Mouse (Mus musculus): ENCODE data around the gene Fyn.

Fyn gene

DNA sequence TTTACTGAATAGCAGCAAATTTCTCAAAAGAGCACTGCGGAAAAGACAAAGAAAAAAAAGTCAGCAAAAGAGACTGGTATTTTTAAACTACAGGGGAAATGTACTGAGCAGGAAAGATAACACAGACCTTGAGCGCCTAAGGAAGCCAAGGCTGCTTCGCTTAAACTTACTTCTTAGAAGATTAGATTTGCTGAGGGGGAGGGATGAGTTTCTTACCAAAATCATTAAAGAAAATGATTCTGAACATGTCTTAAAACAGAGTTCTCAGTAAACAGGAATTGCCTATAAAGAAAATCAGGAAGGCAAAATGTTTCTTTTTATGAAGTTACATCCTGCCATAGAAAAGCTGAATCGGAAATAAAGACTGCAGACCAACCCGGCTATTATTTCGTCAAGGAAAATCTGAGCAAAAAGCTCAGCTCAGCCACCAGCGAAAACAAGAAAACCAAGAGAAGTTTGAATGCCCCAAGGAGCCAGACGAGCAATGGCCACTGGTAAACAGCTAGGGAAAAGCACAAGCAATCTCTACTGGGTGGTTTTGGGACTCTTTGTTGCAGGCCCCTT is at the start of gene Fyn:
Fyn (plus strand) TSS at position 284 of the 564 bp plus-strand sequence.
- DNase-seq: no peak

DNA sequence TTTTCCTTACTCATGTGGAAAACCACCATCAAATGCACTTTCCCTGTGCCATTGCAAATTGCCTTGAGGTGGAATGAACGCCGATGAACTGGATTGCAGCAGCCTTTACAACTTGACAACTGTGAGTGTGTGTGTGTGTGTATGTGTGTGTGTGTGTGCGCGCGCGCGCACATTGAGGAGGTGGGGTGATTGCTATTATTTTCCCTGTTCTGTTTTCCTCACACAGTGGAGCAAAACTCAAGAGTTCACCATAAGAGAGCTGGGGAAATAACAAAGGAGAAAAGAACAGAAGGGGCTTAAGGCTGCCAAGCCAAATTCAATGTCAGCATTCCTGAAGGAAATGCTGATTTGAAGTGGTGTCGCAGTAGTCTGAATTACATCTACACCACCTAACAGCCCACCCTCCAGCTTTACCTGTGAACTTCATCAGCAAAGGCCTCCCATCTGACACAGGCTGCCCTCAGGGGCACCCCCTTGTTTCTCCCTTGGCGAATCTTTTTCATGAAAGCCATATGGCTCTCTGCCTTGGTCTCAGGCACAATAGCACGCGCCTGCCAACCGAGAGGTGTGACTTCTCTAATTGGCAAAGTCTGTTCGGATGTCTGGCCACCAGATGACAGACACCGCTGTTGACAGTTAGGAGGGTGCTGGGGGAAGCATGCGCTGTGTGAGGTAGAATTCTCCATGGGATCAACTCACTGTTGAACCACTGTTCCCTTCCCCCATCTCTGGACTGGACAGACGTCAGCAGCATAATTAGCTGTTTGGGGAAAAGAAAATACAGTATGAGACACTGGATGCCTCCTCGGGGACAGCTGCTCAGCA is 47.6 kb upstream of the Fyn start:
- DNase-seq: no peak

DNA sequence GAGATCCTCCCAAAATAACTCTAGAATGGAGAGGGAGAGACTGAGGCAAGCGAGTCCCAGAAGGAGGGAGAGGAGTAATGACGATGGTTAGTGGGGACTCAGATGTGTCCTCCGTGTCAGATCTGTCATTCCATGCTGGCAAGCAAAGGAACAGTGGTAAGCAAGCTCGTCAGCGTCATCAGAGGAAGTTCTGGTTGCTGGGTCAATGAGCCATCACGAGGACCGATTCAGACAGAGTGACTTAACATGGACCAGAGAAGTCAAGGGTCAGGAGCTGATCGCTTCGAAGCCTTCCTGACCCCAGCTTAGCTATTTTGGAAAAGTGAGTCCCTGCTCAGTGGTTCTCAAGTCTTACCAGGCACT is 47.1 kb upstream of the Fyn start:
- DNase-seq: no peak

DNA sequence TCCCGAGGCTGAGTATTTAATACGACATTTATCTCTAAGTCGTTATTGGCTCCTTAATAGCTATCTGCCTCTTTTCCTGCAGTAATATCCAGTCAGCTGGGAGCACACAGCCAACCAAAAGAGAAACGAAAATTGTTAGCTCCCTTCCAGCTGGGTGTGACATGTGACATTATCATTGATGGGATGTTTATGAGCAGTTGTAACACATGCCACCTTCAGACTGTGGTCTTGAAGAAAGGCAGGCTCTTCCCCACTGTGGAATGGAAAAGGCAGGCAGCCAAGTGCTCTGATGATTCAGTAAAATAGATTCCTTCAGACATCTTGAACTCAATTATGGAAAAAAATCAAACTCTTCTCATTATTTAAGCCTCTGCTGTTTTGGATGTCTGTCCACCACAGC is 46.5 kb upstream of the Fyn start:
- no peak for DNase-seq

DNA sequence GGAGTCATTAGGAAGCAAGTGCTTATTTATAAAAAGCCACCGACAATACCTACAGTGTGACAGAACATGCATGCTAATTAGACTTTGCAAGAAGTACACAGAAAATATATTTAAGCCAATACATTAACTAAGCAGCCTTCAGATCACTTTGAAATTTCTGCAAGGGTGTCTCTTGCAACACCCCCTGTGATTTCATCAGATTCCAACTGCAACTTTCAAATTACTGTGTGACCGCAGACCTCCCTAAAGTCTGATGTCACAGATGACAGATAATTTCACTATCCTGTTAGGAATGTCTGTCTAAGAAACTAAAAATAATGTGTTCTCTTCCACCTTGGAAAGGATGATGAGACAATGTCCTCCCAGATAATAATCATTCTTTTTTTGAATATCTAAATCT is 44.4 kb upstream of the Fyn start:
- DNase-seq: no peak

DNA sequence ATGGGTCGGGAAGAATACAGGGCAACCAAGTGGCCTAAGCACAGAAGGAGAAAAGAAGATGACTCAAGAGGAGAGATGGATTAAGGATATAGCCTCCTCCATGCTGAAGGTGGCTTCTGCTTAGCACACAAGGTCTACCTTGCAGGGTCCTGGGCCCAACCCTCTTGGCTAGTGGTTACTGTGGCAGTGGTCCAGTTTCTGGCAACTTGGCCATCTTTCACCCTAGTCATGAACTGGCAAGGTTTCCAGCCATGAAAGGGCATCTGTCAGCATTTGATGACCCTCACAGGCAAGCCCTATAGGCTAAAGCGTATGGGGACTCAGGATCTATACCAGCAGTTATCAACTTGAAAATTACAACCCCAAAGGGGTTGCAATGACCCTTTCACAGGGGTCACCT is 40.0 kb upstream of the Fyn start:
- DNase-seq: no peak

DNA sequence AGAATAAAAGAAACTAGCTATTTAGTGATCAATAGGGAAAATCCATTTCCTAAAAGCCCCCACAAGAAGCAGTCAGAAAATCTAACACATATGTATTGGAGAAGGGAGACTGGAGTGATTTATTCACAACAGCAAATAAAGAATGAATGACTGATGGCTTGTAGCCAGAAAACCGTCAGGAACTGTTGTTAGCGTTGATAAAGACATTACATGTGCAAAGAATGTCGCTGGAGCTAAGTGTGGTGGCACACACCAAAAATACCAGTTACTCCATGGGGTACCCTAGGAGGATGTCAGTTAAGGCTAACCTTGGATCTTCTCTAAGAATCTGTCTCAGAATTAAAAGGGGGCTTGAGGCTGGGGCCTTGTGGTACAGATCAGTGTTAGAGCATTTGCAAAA is 34.3 kb upstream of the Fyn start:
- no peak for DNase-seq

DNA sequence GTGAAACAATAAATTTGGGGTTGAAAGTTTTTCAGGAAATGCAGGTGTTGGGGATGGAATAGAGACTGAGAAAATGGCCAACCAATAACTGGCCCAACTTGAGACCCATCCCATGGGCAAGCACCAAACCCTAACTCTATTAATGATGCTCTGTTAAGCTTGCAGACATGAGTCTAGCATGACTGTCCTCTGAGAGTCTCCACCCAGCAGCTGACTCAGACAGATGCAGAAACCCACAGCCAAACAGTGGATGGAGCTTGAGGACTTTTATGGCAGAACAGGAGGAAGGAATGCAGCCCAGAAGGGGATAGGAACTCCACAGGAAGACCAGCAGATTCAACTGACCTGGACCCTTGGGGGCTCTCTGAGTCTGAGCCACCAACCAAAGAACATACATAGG is 32.8 kb upstream of the Fyn start:
- no peak for DNase-seq

DNA sequence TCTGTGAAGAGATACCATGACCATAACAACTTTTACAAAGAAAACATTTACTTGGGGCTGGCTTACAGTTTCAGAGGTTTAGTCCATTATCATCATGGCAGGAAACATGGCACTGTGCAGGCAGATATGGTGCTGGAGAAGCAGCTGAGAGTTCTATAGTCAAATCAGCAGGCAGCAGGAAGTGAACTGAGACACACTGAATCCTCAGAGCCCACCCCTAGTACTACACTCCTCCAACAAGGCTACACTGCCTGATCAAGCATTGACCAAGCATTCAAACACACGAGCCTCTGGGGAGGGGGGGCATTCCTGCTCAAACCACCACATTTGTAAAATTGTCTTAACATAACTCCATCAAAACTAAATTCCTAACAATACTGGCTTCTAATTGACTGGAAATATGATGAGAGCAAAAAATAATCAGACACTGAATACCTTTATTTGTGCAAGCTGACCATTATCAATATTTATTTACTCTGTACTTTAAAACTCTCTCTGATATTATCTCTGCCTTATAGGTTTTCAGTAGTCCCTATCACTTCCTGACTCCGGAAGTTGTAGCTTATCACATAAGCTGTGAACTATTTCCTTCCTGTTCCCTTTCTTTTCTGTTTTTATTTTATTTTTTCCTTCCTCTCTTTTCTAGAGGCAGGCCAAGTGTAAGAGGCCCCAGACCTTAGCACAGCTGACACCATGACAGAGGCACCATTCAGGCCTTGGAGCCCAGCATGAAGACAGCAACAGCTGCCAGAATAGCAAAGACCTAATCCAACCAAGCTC is 29.3 kb upstream of the Fyn start:
- DNase-seq: peak; percentile 18

DNA sequence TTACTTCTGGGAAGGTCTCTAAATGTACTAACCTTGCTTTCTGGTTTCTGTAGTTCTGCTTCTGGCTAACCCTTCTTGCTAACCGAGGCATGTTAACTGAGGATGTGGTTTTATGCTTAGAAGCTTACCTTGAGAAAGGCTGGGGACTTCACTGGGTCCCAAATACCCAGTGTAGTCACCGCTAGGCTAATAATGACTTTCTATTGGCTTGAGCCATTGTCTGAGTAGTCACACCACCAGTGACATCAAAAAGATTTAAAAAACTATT is 28.8 kb upstream of the Fyn start:
- no peak for DNase-seq

DNA sequence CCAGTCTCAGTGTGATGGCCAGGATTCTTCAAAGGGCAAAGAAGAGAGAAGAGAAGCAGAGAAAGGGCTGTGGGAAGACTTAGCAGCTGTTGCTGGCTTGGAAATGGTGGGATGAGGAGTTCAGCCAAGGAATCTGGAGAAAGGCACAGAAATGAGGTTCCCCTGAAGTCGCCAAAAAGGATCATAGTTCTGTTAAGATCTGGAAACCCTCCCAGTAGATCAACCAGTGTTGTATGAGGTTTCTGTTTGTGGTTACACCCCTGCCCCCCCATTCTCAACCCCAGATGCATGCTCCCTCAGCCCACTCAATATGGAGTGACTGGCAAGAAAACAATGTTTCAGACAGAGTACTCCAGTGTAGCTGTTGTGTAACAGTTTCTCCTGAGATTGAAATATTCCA is 25.1 kb upstream of the Fyn start:
- DNase-seq: peak; percentile 16

DNA sequence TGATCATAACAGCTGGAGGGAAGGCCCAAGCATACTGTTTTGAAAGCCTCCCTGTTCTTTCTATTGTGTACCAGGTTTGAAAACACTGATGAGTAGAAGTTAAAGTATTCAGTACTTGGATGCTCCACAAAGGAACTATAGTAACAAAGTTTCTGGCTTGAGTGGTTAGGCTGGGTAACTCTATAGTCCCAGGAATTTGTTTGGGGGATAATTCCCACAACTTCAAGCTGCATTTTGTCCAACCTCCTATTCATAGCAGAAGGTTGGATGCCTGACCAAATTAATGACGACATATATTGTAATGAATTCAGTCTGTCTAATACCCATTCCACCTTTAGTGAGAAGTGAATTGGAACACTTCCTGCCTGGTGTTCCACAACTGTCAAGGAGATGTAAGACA is 22.7 kb upstream of the Fyn start:
- no peak for DNase-seq

DNA sequence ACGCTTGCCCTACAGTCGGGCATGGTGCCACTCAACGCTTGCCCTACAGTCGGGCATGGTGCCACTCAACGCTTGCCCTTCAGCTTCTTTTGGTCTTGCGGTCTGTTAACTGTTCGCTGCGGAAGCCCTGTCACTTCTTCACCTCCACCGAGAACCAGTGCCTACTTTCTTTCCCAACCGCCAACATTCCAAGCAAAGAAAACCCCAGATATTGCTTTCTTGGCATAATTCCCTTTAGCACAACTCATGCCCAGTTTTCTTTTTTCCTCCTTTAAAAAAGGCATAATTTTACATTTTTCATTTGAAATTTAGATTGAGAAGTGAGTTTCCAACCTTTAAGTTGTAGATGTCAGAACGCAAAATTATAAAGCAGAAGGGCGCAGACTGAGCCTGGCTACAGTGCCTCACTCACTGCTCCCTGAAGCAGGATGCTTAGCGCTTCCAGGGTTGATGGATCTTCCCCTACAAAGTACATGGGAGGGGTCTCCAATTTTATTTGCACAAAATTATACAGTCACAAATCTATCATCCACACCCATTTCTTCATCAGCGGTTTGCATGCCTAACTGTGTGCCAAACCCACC is 18.8 kb upstream of the Fyn start:
- no peak for DNase-seq

DNA sequence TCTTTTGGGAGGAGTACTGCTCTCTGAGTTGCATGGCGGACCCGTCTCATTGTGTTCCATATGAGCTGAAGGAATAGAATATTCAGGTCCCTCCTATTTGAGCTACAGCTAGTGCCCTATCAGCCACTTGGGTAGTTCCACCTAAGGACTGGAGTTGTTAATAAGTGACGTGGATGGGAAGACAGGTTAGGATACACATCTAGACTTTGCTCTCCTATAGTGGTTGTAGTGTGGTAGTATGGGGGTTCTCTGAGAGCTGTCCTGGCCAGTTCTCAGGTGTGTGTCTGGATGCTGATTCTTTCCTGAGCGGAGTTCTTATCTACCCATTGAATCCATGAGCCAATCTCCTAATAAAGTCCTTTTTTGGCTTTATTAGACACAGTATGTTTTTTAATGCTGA is 4.5 kb upstream of the Fyn start:
- no peak for DNase-seq

DNA sequence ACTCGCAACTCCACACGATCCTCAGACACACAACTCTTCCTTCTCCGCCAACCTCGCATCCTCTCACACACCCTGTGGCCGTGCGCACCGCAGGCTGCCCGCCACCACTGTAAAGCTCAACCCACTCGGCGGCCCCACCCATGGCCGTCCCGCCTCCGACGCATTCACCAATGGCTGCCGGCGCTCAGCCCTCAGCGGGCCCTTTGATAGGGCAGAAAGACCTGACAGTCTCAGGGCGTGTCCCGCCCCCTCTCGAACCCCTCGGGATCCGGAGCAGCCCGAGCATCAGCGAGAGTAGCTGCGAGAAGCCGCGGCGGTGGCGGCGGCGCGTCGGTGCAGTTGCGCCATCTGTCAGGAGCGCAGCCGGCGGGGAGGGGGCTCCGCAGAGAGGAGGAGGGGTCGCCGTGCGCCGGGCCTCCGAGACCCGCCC is 862 bp downstream of the Fyn start:
- peak; percentile 98 for DNase-seq

DNA sequence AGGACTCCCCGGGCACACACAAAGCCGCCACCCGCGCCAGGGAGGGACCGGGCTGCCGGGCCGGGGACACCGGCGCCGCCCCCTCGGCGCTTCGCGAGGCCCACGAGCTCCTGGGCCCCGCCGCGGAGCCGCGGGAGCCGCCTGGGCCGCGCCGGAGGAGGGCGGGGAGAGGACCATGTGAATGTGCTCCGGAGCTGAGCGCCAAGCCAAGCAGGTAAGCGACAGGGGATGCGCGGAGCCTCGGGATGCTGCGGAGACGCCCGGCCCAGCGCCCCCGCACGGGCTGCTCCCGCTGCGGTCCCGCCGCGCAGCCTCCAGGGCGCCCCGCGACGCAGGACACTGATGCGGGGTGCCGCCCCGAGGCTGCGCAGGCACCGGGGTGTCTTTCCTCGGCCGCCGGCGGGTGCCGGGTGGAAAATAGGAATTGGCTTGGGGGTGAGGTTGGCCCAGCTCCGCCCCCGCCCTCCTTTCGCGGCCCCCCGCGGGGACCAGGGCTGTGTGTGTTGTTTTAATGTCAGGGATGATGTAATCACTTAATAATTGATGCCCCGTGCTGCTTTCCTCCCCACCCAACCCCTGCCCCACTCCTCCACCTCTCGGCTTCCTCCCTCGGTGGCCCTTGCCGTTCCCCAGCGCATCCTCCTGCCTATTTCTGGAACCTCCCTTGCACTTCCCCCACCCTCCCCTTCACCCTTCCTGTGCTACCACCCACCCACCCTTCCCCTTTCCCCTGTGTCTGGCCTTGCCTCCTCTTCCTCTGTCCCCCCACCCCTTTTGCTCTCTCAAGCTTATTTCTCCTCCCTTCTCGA is 1.5 kb downstream of the Fyn start:
- DNase-seq: peak; percentile 80

DNA sequence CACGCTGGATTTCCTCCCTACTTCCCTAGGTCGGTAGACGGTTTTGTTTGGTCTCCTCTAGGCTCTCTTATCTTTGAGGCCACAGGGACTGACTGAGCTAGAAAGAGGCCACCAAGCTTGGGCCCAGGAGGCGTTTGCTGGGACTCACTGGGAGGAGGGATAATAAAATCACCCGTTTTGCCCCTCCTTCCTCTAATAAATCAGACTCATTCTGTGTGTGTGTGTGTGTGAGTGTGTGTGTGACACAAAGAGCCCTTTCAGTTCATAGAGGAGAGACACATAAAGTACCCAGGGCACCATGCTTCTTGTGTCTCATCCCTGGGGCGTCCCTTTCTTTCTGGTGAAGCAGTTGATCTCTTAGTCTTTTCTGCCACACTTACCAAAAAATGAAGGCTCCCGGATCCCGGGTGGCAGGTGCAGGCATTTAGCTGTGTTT is 2.1 kb downstream of the Fyn start:
- DNase-seq: peak; percentile 58

DNA sequence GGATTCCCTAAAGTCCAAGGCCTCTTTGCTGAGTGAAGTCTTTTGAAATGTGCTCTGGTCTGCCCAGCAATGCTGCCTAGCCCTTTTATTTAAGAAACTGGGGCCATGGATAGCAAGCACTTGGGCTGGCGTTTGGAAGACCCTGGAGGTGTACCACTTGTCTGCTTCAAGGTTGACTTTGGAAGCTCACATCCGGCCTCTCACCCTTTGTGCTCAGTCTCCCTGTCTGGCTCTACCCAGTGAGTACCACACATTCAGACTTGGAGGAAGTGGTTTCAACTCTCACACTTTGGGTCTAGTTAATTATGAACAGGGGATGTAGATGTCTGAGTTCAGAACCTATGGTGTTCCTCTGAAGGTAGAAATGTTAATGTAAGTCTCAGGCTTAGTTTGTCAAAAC is 2.8 kb downstream of the Fyn start:
- peak; percentile 75 for DNase-seq

DNA sequence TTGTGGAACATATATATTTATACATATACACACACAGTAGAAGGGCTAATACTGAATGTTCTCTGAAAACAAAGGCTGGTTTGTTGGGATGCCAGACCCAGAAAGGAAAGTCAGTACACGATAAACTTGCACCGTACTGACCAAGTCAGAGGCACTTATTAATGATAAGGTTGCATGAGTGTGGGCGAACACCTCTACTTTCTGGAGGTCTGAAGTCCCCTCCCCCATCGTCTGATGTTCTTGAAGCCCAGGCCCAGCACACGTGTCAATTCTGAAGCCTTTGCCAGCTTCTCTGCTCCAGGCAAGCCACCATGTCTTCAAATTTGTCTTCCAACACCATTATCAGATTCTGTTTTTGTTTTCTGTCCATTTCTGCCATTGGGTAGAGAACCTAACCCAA is 3.3 kb downstream of the Fyn start:
- no peak for DNase-seq

DNA sequence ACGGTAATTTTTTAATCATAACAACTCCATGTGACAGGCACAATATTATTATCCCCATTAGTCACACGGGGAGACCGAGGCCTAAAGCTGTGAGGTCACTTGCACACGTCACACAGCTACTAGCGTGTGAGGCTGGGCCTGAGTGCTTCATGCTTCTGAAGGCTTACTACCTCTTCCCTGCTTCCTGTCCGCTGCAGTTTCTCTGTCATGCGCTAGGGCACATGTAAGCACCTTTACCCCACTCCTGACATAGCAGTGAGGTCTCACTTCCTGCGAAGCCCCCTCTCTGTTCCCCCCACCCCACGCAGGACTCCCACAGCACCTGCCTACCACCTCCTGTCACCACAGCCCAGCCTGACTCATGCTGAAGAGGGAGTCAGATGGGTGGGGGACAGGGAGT is 8.0 kb downstream of the Fyn start:
- peak; percentile 64 for DNase-seq

DNA sequence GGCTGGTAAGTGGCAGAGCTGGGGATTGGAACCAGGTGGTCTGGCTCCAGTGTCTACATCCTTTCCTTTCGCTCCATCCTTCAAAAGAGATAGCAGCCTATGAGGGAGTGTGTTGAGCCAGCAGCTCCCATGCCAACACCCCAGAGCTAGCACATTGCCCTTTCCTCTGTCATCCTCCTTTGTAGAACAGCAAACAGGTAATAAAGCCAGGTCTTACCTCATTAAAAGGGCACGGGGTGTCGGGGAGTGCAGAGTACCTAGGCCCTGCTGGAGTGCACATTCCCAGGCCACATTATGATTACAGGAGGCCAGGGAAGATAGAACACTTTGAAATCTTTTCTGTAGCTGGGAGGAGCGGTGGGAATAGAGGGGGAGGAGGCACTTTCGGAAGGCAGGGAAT is 8.6 kb downstream of the Fyn start:
- DNase-seq: no peak

DNA sequence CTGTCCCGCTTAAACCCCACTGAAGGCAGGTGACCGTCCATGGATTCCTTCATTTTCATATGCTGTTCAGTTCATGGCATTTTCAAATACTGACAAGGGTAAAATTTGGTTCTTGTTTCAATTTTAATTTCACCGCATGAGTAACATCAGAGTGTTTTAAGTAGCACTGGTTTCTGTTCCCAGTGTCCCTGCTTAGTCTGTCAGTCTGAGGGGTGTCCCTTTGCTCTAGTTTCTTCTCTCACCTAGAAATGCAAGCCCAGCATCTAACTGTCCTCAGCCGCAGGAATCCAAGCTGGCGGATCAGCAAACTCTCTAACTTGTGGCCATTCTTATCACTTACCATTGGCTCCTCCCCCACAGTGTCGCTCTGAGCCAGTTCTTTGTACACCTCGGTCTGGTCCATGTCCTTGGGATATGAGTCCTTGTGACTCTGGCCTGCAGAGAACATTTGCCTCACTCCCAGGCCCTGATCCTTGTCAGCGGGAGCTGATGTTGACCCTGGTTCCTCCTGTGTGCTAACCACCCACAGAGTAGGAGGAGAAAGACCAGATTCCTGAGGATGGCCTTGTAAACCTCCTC is 9.5 kb downstream of the Fyn start:
- no peak for DNase-seq

DNA sequence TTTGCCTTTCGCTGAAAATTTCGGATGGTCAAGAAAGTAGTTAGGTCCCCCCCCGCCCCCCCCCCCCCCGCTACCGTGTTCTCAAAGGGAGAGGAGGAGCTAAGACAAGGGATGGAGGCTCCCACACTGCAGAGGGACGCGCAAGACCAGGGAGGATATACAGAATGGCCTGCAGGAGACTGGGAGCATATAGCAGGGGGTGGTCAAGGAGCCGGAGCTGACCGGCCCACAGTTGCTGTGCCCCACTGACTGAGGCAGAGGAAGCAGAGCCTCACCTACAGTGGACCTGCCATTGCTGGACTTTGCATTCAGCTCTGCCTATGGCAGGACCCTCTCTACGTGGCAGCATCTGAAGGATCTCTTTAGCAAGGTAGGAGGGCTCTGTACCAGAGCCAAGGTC is 10.6 kb downstream of the Fyn start:
- DNase-seq: no peak

All from thymus, postnatal 14 days (tissue).